Mouse (Mus musculus) B cell, adult 2 months (primary cell): ENCODE data around the gene March7.

Experiments used
- DNase-seq, 2 experiments: peaks; one replicate each; pipeline ENCODE4 v3.0.0; 2022

Gene March7

GRCm38 (mm10) chr2:60216547-60217153, 7.0 kb downstream of the March7 start:
- DNase-seq = no peak

GRCm38 (mm10) chr2:60217620-60218019, 7.9 kb downstream of the March7 start:
- DNase-seq = no peak

- no peak for DNase-seq
Measured at GRCm38 (mm10) chr2:60221236-60221635, 11.5 kb downstream of the March7 start.

- no peak for DNase-seq
Measured at GRCm38 (mm10) chr2:60221954-60222353, 12.3 kb downstream of the March7 start.

GRCm38 (mm10) chr2:60223489-60223888, 13.8 kb downstream of the March7 start:
- DNase-seq = no peak

GRCm38 (mm10) chr2:60228470-60228869, 18.8 kb downstream of the March7 start:
- no peak for DNase-seq

GRCm38 (mm10) chr2:60230361-60230760, 20.7 kb downstream of the March7 start:
- no peak for DNase-seq

- no peak for DNase-seq
Measured at GRCm38 (mm10) chr2:60233147-60233546, 23.5 kb downstream of the March7 start.

- no peak for DNase-seq
Measured at GRCm38 (mm10) chr2:60234506-60234905, 24.8 kb downstream of the March7 start.

GRCm38 (mm10) chr2:60252782-60253181, 43.1 kb downstream of the March7 start:
- no peak for DNase-seq

GRCm38 (mm10) chr2:60253506-60253905, 43.8 kb downstream of the March7 start:
- no peak for DNase-seq

- DNase-seq = no peak
Measured at GRCm38 (mm10) chr2:60256751-60257150, 47.1 kb downstream of the March7 start.

GRCm38 (mm10) chr2:60259186-60259585, 49.5 kb downstream of the March7 start:
- no peak for DNase-seq

GRCm38 (mm10) chr2:60260621-60261350, 51.1 kb downstream of the March7 start:
- DNase-seq = no peak

- DNase-seq = no peak
Measured at GRCm38 (mm10) chr2:60267567-60267966, 57.9 kb downstream of the March7 start.

GRCm38 (mm10) chr2:60269856-60270479, 60.3 kb downstream of the March7 start:
- no peak for DNase-seq

GRCm38 (mm10) chr2:60278627-60279026, 68.9 kb downstream of the March7 start:
- no peak for DNase-seq

GRCm38 (mm10) chr2:60282625-60283024, 72.9 kb downstream of the March7 start:
- no peak for DNase-seq

GRCm38 (mm10) chr2:60283208-60283750, 73.6 kb downstream of the March7 start:
- DNase-seq = no peak

GRCm38 (mm10) chr2:60283751-60284466, 74.2 kb downstream of the March7 start:
- DNase-seq = peak; percentile 55 to 60

GRCm38 (mm10) chr2:60284467-60284821, 74.8 kb downstream of the March7 start, which contains the start of gene Cd302:
Gene Cd302, minus strand, starts transcription at chr2:60284488.
- no peak for DNase-seq

GRCm38 (mm10) chr2:60285107-60285617, 75.5 kb downstream of the March7 start:
- peak in 1 of 2 experiments; percentile 13 for DNase-seq

GRCm38 (mm10) chr2:60288606-60289005, 78.9 kb downstream of the March7 start:
- DNase-seq = peak; percentile 40 to 41
